Mouse (Mus musculus): ENCODE data around the gene Nek9. TPM values are rescaled to one million over a fixed set of nuclear protein-coding genes. Genes with fewer than 3 reads are reported as not detected.
A peak's percentile ranks its signal among the peaks of the same experiment; 100 is the strongest.

Gene Nek9
- polyA plus RNA-seq, 1 experiment from 2014 or later, result 11.5 TPM

DNA sequence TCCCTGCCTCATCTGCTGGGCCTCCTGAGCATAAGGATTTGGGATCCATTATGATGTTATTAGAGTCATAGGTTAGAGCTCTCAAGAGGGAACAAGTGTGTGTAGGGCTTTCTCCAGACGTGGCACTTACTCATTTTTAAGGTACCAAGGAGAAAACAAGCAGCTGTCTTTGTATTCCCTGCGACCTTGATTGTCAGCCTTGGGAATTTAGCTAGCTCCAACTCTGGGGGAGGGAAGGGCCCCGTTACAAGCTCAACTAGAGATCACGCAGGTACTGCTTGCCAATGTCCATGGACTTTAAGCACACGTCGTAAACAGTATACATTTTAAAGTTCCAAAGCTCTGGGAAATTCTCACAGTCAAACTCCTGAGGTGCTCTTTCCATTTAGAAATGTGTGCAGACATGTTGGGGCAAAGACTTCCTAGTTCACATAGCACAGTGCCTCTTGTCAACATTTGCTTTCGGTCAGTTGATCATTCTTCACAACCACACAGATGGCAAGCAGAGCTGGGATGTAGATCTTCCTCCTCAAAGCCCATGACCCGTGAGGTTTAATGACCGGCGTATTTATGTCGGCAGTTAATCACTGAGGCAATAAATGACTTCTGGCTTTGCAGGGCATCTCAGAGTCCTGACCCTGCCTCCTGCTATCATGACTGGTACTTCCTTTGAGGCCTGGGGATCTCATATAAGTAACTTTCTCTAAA, 40.9 kb downstream of the Nek9 start:
- WGBS, result 63% methylated on average over 11 of the region's 11 CpGs
- no peak for ATAC-seq

DNA sequence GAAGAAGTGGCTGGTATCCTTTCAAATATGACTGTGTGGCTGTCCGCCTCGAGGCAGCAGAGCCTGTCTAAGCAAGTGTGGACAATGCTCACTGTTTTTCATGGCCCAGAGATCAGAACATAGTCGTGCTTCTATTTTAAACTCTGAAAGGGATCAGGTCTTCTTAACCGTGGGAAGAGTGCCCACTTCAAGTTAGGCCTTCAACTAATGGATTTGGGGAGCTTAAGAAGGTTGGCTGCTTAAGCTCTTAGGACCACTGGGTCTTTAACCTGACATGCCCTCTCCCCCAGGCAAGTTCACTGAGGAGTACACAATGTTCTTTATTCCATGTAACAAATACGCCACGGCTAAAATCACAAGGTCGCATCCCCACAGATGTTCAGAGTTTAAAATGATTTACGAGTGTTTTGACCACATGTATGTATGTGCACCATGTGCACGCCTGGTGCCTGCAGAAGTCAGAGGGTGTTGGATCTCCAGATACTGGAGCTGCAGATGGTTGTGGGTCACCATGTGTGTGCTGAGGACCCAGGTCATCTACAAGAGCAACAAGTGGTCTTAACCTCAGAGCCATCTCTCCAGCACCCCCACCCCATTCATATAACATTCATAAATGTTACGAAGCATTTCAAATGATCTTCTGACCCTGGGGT, 41.7 kb downstream of the Nek9 start:
- H3K9me3 ChIP-seq (ENCODE audit: low read length), result no peaks in the 10 kb centered on the region
- H3K36me3 ChIP-seq (ENCODE audit: insufficient read depth, low read length), result peaks cover 17% of the 10 kb centered on the region; the same call in 1 of the 2 replicates
- H3K27me3 ChIP-seq (replicated peaks; ENCODE audit: insufficient read depth, low read length), result no peaks in the 10 kb centered on the region
- no peak overlapping the region for H3K27ac ChIP-seq (ENCODE audit: low read length)
- DNase-seq (ENCODE audit: low spot score) (no peak), ATAC-seq (no peak)
- no peak overlapping the region for H3K9ac ChIP-seq (replicated peaks; ENCODE audit: low read depth)
- no peaks in the 10 kb centered on the region for H3K4me1 ChIP-seq (ENCODE audit: insufficient read depth, low read depth, low read length)
- H3K4me3 ChIP-seq (ENCODE audit: low read depth, low read length), result no peak overlapping the region
- TF ChIP-seq EP300 (IDR thresholded peaks at IDR 0.05), result no peak
- no peak for TF ChIP-seq CTCF (IDR thresholded peaks at IDR 0.05)
- H3K4me2 ChIP-seq (replicated peaks; ENCODE audit: low read depth, low read length), result no peak overlapping the region
- 81% methylated on average over 10 of the region's 10 CpGs for WGBS

More for the DNA sequence above, 40.9 kb downstream of the Nek9 start:
- Histone ChIP-seq H3K4me1 (ENCODE audit: insufficient read depth, low read depth, low read length) (no peaks in the 10 kb centered on the region), H3K27ac (ENCODE audit: low read length) (no peak overlapping the region), H3K9ac (replicated peaks; ENCODE audit: low read depth) (no peak overlapping the region), H3K4me2 (replicated peaks; ENCODE audit: low read depth, low read length) (no peak overlapping the region), H3K9me3 (ENCODE audit: low read length) (no peaks in the 10 kb centered on the region), H3K4me3 (ENCODE audit: low read depth, low read length) (no peak overlapping the region), H3K27me3 (replicated peaks; ENCODE audit: insufficient read depth, low read length) (no peaks in the 10 kb centered on the region), H3K36me3 (ENCODE audit: insufficient read depth, low read length) (peaks cover 21% of the 10 kb centered on the region; the same call in 1 of the 2 replicates)
- DNase-seq (ENCODE audit: low spot score), result no peak
- TF ChIP-seq CTCF (IDR thresholded peaks at IDR 0.05) (no peak), EP300 (IDR thresholded peaks at IDR 0.05) (no peak)

DNA sequence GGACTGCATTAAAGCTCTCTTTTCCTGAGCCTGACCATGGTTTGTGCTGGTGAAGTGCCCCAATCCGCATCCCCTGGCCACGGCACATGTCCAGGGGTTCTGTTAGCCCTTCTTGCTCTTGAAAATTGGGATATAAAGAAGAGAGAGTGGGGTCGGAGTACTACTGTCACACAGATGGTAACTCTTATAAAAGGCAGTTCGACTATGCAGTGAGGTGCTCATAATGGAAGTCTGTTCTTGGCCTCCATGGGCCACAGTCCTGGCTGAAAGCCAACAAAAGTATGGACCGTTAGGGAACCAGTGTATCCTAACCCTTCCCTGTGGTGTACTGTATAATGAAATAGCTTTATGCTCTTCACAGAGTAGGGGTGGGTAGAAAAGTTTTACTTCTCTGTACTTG, 42.2 kb downstream of the Nek9 start:
- Histone ChIP-seq H3K4me1 (ENCODE audit: insufficient read depth, low read depth, low read length) (no peaks in the 10 kb centered on the region), H3K27ac (ENCODE audit: low read length) (no peak overlapping the region), H3K27me3 (replicated peaks; ENCODE audit: insufficient read depth, low read length) (no peaks in the 10 kb centered on the region), H3K9ac (replicated peaks; ENCODE audit: low read depth) (no peak overlapping the region), H3K4me2 (replicated peaks; ENCODE audit: low read depth, low read length) (no peak overlapping the region), H3K4me3 (ENCODE audit: low read depth, low read length) (no peak overlapping the region), H3K9me3 (ENCODE audit: low read length) (no peaks in the 10 kb centered on the region), H3K36me3 (ENCODE audit: insufficient read depth, low read length) (peaks cover 12% of the 10 kb centered on the region; the same call in 1 of the 2 replicates)
- DNase-seq (ENCODE audit: low spot score) (no peak), ATAC-seq (no peak)
- 72% methylated on average over 5 of the region's 5 CpGs for WGBS
- TF ChIP-seq CTCF (IDR thresholded peaks at IDR 0.05) (no peak), EP300 (IDR thresholded peaks at IDR 0.05) (no peak)

DNA sequence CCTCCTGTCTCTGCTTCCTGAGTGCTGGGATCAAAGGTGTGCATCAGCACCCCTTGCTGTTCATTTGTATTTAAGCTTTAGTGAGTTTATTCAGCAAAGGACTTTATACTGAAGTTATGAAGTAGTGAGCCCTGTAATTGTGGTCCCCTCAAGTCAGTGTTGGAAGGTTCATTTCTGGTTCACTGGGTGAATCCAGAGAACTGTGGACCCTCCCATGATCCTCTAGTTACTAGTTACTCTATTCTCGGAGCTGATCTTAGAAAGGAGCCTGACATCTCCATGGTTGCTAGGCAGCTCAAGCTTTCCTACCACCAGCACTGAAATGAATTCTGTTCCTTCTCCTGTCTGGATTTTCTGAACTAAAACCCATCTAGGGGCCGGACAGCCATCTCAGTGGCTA, 43.7 kb downstream of the Nek9 start:
- Histone ChIP-seq H3K9ac (replicated peaks; ENCODE audit: low read depth) (no peak overlapping the region), H3K4me1 (ENCODE audit: insufficient read depth, low read depth, low read length) (no peaks in the 10 kb centered on the region), H3K4me2 (replicated peaks; ENCODE audit: low read depth, low read length) (no peak overlapping the region), H3K9me3 (ENCODE audit: low read length) (no peaks in the 10 kb centered on the region), H3K36me3 (ENCODE audit: insufficient read depth, low read length) (no peaks in the 10 kb centered on the region), H3K27ac (ENCODE audit: low read length) (no peak overlapping the region), H3K4me3 (ENCODE audit: low read depth, low read length) (no peak overlapping the region), H3K27me3 (replicated peaks; ENCODE audit: insufficient read depth, low read length) (no peaks in the 10 kb centered on the region)
- WGBS, result 86% methylated on average over 2 of the region's 2 CpGs
- DNase-seq (ENCODE audit: low spot score), result no peak
- ATAC-seq, result no peak
- TF ChIP-seq CTCF (IDR thresholded peaks at IDR 0.05), result no peak
- TF ChIP-seq EP300 (IDR thresholded peaks at IDR 0.05), result no peak

DNA sequence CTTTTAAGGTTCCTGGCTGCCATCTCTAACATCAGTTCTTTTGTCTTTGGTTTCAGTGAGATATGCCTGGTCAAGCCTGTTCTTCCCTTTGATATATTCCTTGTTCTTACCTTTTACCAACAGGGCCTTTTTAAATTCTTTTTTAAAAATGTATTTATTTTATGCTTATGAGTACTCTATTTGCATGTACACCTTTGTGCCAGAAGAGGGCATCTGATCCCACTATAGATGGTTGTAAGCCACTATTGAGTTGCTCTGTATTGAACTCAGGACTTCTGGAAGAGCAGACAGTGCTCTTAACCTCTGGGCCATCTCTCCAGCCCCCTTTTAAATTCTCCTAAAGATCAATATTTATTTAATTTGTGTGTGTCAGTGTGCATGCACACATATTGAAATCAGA, 46.3 kb downstream of the Nek9 start:
- no peak for DNase-seq (ENCODE audit: low spot score)
- H3K27me3 ChIP-seq (replicated peaks; ENCODE audit: insufficient read depth, low read length), result no peaks in the 10 kb centered on the region
- no peak overlapping the region for H3K27ac ChIP-seq (ENCODE audit: low read length)
- no peak overlapping the region for H3K4me3 ChIP-seq (ENCODE audit: low read depth, low read length)
- peaks cover 4% of the 10 kb centered on the region; the same call in 1 of the 2 replicates for H3K4me1 ChIP-seq (ENCODE audit: insufficient read depth, low read depth, low read length)
- H3K9ac ChIP-seq (replicated peaks; ENCODE audit: low read depth), result no peak overlapping the region
- H3K4me2 ChIP-seq (replicated peaks; ENCODE audit: low read depth, low read length), result no peak overlapping the region
- no peak for ATAC-seq
- H3K36me3 ChIP-seq (ENCODE audit: insufficient read depth, low read length), result no peaks in the 10 kb centered on the region
- TF ChIP-seq CTCF (IDR thresholded peaks at IDR 0.05) (peak; percentile 25; the same call in 1 of the 2 replicates), EP300 (IDR thresholded peaks at IDR 0.05) (no peak)
- no peaks in the 10 kb centered on the region for H3K9me3 ChIP-seq (ENCODE audit: low read length)

DNA sequence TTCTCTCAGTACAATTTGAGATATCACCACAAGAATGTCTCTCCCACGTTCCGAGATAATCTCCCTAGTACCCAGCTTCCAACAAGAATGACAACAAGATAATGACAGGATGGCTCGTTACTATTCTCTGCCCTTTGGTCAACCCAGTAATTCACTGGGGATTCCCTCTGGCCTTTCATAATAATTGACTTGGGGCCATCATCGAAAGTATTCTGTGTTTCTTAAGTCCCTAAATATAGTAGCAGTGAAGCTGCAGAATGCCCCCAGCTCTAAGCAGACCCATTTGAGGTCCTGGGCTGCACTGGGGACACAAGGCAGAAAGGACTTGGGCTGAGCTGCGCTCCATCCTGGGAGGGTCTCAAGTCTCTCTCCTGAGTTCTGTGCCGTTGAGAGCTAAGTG, 46.9 kb downstream of the Nek9 start:
- peaks cover 4% of the 10 kb centered on the region; the same call in 1 of the 2 replicates for H3K4me1 ChIP-seq (ENCODE audit: insufficient read depth, low read depth, low read length)
- WGBS, result 75% methylated on average over 6 of the region's 6 CpGs
- no peaks in the 10 kb centered on the region for H3K36me3 ChIP-seq (ENCODE audit: insufficient read depth, low read length)
- no peak overlapping the region for H3K4me2 ChIP-seq (replicated peaks; ENCODE audit: low read depth, low read length)
- TF ChIP-seq EP300 (IDR thresholded peaks at IDR 0.05) (no peak), CTCF (IDR thresholded peaks at IDR 0.05) (no peak)
- H3K9me3 ChIP-seq (ENCODE audit: low read length), result no peaks in the 10 kb centered on the region
- H3K27me3 ChIP-seq (replicated peaks; ENCODE audit: insufficient read depth, low read length), result no peaks in the 10 kb centered on the region
- H3K4me3 ChIP-seq (ENCODE audit: low read depth, low read length), result no peak overlapping the region
- H3K9ac ChIP-seq (replicated peaks; ENCODE audit: low read depth), result no peak overlapping the region
- H3K27ac ChIP-seq (ENCODE audit: low read length), result no peak overlapping the region
- DNase-seq (ENCODE audit: low spot score) (no peak), ATAC-seq (no peak)
